Mouse (Mus musculus) liver, embryonic 15.5 days (tissue): Measurements from ENCODE around the gene Ubac2. TPM values are rescaled to one million over a fixed set of nuclear protein-coding genes. Genes with fewer than 3 reads are reported as not detected.
A peak's percentile ranks its signal among the peaks of the same experiment; 100 is the strongest.
"Not testable (repeated sequence)": the region's sequence is repeated elsewhere in the genome, so short reads cannot be mapped to it uniquely, and the experiment has no call there.

Source experiments
- ATAC-seq: fragments of 200-750 bp; cut with Nextera tagmentation; 2 replicates; pipeline ENCODE4 v1.8.0; 2017; ENCODE audit warnings: moderate number of reproducible peaks, mild to moderate bottlenecking, moderate library complexity; ENCODE audit not compliant: insufficient read depth
- H3K27ac ChIP-seq: fragments of 300-500 bp; sonication (generic); replicated peaks from 2 replicates; pipeline ENCODE4 v1.5.1; 2015; ENCODE audit warnings: mild to moderate bottlenecking, inconsistent platforms
- H3K27me3 ChIP-seq: fragments of 300-500 bp; sonication (generic); 2 replicates; pipeline ENCODE4 v1.6.1; 2015; ENCODE audit warnings: mild to moderate bottlenecking, inconsistent platforms
- H3K36me3 ChIP-seq: fragments of 300-500 bp; sonication (generic); replicated peaks from 2 replicates; pipeline ENCODE4 v1.6.1; 2015; ENCODE audit warnings: moderate library complexity, mild to moderate bottlenecking, inconsistent platforms
- H3K4me1 ChIP-seq: fragments of 300-500 bp; sonication (generic); replicated peaks from 2 replicates; pipeline ENCODE4 v1.6.1; 2015; ENCODE audit warnings: inconsistent platforms
- H3K4me2 ChIP-seq: fragments of 300-500 bp; sonication (generic); 2 replicates; pipeline ENCODE4 v1.6.1; 2015; ENCODE audit warnings: moderate library complexity, mild to moderate bottlenecking, inconsistent platforms
- H3K4me3 ChIP-seq: fragments of 300-500 bp; sonication (generic); replicated peaks from 2 replicates; pipeline ENCODE4 v1.5.1; 2015; ENCODE audit warnings: mild to moderate bottlenecking, inconsistent platforms
- H3K9ac ChIP-seq: fragments of 300-500 bp; sonication (generic); 2 replicates; pipeline ENCODE4 v1.6.1; 2015; ENCODE audit warnings: moderate library complexity, mild to moderate bottlenecking, inconsistent platforms
- H3K9me3 ChIP-seq: fragments of 300-500 bp; sonication (generic); replicated peaks from 2 replicates; pipeline ENCODE4 v1.6.1; 2016; ENCODE audit warnings: inconsistent platforms
- whole genome bisulfite sequencing: fragments of 180-500 bp; shearing (Covaris S2); methylation state at CpG from one replicate; pipeline ENCODE4 v1.1.7; 2015; ENCODE audit warnings: mixed read lengths; ENCODE audit not compliant: insufficient replicate concordance; 5-methylcytosine and 5-hydroxymethylcytosine counted together
- polyA plus RNA-seq: library from polyadenylated mRNA; unstranded; fragments of >200 nt; fragmentation: Nextera tagmentation; extraction: Ambion mirVana; gene quantifications from 2 replicates; pipeline ENCODE4 v1.2.1, GENCODE M21; 2015

The Ubac2 gene
- polyA plus RNA-seq: 20.0 and 22.4 TPM in 2 replicates

DNA sequence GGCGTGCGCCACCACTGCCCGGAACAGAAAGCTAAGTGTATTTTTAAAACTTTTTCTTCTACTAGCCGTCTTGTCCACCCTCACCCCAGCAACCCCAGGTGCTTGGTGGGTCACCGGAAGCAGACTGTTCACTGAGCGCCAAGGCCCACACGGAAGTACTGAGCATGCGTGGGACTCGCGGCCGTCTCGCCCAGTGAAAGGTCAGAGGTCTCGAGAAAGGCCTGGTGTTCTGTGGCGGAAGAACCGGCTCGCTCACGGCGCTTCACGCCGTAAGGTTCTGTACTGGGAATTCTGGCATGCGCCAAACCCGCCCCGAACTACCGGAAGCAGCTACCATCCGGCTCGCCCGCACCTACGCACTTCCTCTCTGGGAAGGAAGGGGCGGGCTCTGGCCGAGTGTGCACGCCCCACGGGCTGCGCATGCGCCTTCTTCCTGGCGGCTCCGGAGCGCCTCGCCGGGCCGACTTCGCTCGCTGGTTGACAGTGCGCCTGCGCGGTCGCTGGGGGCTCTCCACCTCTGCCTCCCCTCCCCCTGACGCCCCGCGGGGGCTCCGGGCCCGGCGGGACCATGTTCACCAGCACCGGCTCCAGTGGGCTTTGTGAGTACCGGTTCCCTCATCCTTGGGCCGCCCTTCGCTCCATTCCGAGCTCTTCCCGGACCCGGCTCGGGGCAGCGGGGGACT is at the start of gene Ubac2:
Gene Ubac2 (plus strand): TSS at position 445 of the 683 bp plus-strand sequence.
- H3K36me3 ChIP-seq: no peaks in the 10 kb centered on the region
- peak; percentile 95 for ATAC-seq
- H3K27me3 ChIP-seq: no peaks in the 10 kb centered on the region
- H3K4me2 ChIP-seq: peak within 1 kb of the TSS; percentile 82
- H3K27ac ChIP-seq: peak within 1 kb of the TSS; percentile 90
- peaks cover 33% of the 10 kb centered on the region for H3K4me1 ChIP-seq
- H3K9ac ChIP-seq: peak within 1 kb of the TSS; percentile 91
- H3K9me3 ChIP-seq: no peaks in the 10 kb centered on the region
- H3K4me3 ChIP-seq: peak within 1 kb of the TSS; percentile 88
- under 1% methylated on average over 61 of the region's 61 CpGs for WGBS

DNA sequence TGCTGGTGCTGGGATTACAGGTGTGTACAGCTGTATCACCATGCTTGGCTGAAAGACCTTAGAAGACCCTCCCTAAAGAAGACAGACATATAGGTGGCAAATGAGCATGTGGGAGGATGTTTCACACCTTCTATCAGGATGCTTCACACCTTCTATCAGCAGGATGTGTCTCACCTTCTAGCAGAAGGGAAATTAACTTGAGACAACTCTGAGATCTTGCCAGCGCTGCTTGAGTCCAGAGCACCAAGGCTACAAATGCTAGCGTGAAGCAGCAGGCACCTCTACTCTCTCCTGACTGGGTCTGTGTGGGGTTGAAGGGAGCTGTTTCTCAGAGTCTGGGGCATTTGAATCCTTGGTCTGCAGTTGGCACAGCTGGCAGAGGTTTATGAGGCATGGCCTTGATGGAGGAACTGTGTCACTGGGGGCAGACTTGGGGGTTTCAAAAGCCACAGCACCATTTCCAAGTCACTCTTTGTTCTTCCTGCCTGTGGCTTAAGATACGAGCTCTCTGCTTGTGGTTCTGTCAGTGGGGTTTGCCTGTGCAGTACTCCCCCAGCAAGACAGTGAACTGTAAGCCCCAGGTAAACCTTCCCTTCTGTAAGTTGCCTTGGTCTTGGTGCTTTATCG is 48.5 kb upstream of the Ubac2 start:
- WGBS: 58% methylated on average over 4 of the region's 4 CpGs
- ATAC-seq: no peak

DNA sequence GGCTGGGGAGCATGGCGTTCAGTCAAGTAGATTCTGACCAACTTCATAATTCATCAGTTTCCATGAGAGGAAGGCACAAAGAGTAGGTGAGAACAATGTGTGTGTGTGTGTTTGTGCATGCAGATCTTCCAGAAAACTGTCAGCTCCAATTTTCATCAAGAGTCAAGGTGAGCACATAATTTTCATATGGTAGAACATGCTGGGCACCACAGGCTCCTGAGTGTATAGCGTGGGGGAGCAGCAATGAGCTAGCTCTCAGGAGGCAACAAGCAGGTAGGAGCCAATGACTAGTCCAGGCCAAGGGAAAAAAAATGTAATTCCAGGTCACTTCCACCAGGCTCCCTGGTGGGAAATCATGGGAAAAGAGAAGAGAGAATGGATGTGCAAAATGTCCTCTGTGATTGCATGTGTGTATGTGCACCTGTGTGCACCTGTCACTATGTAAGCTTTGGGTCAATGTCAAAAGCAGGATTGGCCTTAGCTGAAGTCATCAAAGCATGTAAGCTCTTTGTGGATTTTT is 45.4 kb upstream of the Ubac2 start:
- Histone ChIP-seq H3K36me3 (no peaks in the 10 kb centered on the region), H3K27me3 (no peaks in the 10 kb centered on the region), H3K4me2 (no peak overlapping the region), H3K4me1 (no peaks in the 10 kb centered on the region), H3K9ac (no peak overlapping the region), H3K4me3 (no peak overlapping the region), H3K27ac (no peak overlapping the region), H3K9me3 (no peaks in the 10 kb centered on the region; the same call in 1 of the 2 replicates)
- ATAC-seq: no peak
- 50% methylated on average over 2 of the region's 2 CpGs for WGBS

More for the DNA sequence above, 48.5 kb upstream of the Ubac2 start:
- Histone ChIP-seq H3K4me3 (no peak overlapping the region), H3K9ac (no peak overlapping the region), H3K27me3 (no peaks in the 10 kb centered on the region), H3K4me2 (no peak overlapping the region), H3K4me1 (no peaks in the 10 kb centered on the region), H3K9me3 (no peaks in the 10 kb centered on the region; the same call in 1 of the 2 replicates), H3K27ac (no peak overlapping the region), H3K36me3 (no peaks in the 10 kb centered on the region)

DNA sequence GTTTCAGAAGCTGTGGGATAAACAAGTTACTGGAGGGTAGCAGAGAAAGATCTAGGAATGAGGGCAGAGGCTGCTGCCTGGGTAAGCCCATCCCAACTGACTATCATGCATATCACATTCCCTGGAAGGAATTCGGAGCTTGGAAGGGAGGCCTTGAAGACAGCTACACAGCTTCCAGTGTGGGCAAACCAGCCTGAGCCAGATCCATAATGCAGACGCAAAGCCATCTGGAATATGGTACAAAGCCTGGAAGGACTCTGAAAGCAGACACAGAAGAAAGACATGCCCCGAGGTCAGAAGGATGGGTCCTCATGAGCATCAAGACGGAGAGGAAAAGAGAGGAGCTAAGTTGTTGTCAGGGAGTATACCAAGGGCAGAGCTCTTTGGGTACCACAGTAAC is 40.3 kb upstream of the Ubac2 start:
- Histone ChIP-seq H3K4me1 (no peaks in the 10 kb centered on the region), H3K27ac (no peak overlapping the region), H3K9me3 (no peaks in the 10 kb centered on the region; the same call in 1 of the 2 replicates), H3K4me2 (no peak overlapping the region), H3K9ac (no peak overlapping the region), H3K27me3 (no peaks in the 10 kb centered on the region), H3K4me3 (no peak overlapping the region), H3K36me3 (no peaks in the 10 kb centered on the region)
- no peak for ATAC-seq
- WGBS: 59% methylated on average over 4 of the region's 4 CpGs

DNA sequence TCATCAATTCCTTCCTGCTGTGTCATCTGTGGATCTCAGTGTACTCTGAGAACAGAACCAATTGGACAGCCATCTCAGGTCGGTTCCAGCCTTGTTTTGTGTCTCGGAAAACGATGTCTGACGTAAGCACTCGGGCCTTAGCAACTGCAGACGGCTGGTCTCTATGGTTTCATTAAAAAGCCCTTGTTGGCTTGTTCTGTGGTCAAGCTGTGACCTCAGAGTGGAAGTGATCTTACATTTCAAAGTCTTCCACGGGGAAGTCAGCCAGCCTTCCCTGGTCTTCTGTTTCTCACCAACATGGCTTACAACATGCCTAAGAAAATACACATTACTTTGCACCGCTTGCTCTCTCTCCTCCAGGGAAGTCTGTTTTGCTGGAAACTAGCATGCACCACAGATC is 38.2 kb upstream of the Ubac2 start:
- WGBS: 52% methylated on average over 8 of the region's 8 CpGs
- no peak overlapping the region for H3K4me3 ChIP-seq
- H3K9ac ChIP-seq: no peak overlapping the region
- H3K27me3 ChIP-seq: no peaks in the 10 kb centered on the region
- no peaks in the 10 kb centered on the region for H3K36me3 ChIP-seq
- no peak for ATAC-seq
- H3K4me1 ChIP-seq: no peaks in the 10 kb centered on the region
- no peaks in the 10 kb centered on the region for H3K9me3 ChIP-seq
- no peak overlapping the region for H3K4me2 ChIP-seq
- no peak overlapping the region for H3K27ac ChIP-seq

DNA sequence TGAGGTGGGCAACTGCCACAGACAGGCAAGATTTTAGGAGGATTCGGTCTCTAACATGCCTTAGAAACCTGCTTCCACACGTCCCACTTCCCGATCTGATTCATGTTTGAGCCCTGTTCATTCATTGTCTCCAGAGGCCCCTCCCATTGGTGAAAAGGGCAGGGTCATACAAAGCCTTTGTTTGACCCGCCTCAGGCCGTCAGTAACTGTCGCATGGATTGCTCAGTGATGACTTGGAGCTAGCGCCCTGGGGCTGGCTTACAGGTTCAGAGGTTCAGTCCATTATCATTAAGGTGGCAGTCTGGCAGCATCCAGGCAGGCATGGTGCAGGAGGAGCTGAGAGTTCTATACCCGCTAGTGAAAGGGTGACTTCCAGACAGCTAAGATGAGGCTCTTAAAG is 33.9 kb upstream of the Ubac2 start:
- H3K36me3 ChIP-seq: no peaks in the 10 kb centered on the region
- WGBS: 61% methylated on average over 8 of the region's 8 CpGs
- H3K4me1 ChIP-seq: no peaks in the 10 kb centered on the region
- no peaks in the 10 kb centered on the region for H3K9me3 ChIP-seq
- no peak overlapping the region for H3K4me3 ChIP-seq
- no peak for ATAC-seq
- no peak overlapping the region for H3K27ac ChIP-seq
- H3K27me3 ChIP-seq: no peaks in the 10 kb centered on the region; the same call in 1 of the 2 replicates
- no peak overlapping the region for H3K4me2 ChIP-seq
- H3K9ac ChIP-seq: no peak overlapping the region

DNA sequence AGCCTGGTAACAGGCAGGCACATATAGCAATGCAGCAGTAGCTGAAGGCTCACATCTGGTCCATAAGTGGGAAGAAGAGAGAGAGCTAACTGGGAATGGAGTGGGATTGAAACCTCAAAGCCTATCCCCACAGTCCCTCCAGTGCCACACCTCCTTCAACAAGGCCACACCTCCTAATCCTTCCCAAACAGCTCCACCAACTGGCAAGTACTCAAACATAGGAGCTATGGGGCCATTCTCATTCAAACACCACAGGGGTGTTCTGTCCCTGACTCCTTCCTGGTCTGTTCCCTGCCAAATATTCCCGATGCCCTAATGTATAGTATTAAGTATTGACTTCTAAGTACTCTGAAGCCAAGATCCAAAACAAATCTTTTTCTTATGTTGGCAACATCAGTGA is 27.2 kb upstream of the Ubac2 start:
- ATAC-seq: no peak
- H3K4me3 ChIP-seq: no peak overlapping the region
- H3K4me1 ChIP-seq: no peaks in the 10 kb centered on the region
- H3K9me3 ChIP-seq: no peaks in the 10 kb centered on the region
- no peaks in the 10 kb centered on the region; the same call in 1 of the 2 replicates for H3K27me3 ChIP-seq
- no peak overlapping the region for H3K4me2 ChIP-seq
- H3K27ac ChIP-seq: no peak overlapping the region
- 75% methylated on average over 1 of the region's 1 CpGs for WGBS
- H3K9ac ChIP-seq: no peak overlapping the region
- H3K36me3 ChIP-seq: no peaks in the 10 kb centered on the region

DNA sequence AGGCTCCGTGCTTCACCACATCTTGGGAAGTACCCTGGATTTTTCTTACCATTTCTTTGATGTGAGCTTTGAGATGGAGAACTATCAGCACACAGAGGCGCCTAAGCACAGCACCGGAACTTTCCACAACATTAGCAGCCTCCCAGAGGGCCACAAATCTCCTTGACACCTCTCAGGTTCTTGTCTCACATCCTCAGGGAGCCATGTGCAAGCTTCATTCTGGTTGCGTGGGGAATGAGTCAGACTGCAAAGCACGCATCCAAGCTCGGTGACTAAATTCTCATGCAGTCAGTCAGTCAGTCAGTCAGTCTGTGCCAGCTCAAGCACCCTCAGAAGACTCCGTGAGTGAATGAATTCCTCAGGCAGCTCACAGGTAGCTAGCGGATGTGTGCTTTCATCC is 25.9 kb upstream of the Ubac2 start:
- ATAC-seq: no peak
- 69% methylated on average over 8 of the region's 8 CpGs for WGBS
- no peak overlapping the region for H3K9ac ChIP-seq
- no peak overlapping the region for H3K4me3 ChIP-seq
- no peaks in the 10 kb centered on the region for H3K36me3 ChIP-seq
- no peak overlapping the region for H3K4me2 ChIP-seq
- no peaks in the 10 kb centered on the region for H3K9me3 ChIP-seq
- H3K27ac ChIP-seq: no peak overlapping the region
- H3K27me3 ChIP-seq: no peaks in the 10 kb centered on the region
- no peaks in the 10 kb centered on the region for H3K4me1 ChIP-seq

DNA sequence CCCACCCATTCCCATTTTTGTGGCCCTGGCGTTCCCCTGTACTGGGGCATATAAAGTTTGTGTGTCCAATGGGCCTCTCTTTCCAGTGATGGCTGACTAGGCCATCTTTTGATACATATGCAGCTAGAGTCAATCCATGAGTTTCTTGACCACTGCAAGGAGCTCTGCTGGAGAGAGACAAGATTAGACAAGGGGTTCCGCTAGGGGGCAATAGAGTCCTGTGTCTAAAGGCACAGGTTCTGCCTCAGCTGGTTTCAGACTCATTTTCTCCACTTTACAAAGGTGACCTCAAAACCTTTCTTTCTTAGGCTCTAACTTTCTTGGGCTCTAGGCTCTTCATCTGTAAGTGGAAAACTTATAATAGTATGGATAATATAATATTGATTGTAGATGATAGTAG is 13.3 kb upstream of the Ubac2 start:
- not testable (repeated sequence) for H3K4me3 ChIP-seq, H3K4me1 ChIP-seq, H3K9me3 ChIP-seq, H3K9ac ChIP-seq, H3K36me3 ChIP-seq, H3K27me3 ChIP-seq, H3K4me2 ChIP-seq, H3K27ac ChIP-seq, ATAC-seq
- 5% methylated on average over 2 of the region's 2 CpGs for WGBS

DNA sequence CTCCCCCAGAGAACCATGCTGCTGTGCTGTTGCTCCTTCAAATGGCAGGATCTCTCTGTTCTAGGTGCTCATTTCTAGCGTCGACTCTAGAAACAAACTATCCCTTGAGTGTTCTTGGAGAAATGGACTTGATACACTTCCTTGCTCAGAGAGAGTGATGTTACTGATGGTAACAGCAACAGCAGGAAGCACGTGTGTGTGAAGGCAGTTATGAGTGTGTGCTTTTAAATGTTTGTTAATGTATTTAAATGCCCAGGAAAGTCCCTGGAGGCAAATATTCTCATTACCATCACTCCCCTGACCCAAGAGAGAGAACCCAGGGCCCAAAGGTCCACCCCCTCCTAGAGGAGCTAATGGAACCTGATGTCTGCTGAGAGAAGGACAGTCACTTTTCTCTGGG is 11.8 kb upstream of the Ubac2 start:
- Histone ChIP-seq H3K36me3 (no peaks in the 10 kb centered on the region), H3K4me1 (no peaks in the 10 kb centered on the region), H3K4me3 (no peak overlapping the region), H3K9me3 (no peaks in the 10 kb centered on the region), H3K9ac (no peak overlapping the region), H3K27ac (no peak overlapping the region), H3K4me2 (no peak overlapping the region), H3K27me3 (no peaks in the 10 kb centered on the region)
- 65% methylated on average over 3 of the region's 3 CpGs for WGBS
- ATAC-seq: no peak

DNA sequence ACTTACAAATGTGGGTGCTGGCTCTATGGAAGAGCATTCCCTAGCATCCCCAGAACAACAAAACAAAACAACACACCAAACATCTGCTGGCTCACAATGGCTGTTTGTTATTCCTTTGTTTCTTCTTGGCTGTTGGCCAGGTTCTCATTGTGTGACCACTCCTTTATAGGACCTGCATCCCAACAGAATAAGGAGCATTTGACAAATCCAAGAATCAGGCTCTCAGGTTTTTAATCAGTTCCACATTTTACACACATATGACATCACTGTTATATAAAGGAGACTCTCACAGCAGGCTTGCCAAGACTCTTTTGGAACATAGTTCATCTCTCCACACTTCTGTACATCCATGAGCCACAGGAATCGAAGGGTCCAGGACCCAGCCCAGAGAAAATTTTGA is 9.3 kb upstream of the Ubac2 start:
- Histone ChIP-seq H3K27ac (no peak overlapping the region), H3K4me2 (no peak overlapping the region), H3K27me3 (no peaks in the 10 kb centered on the region), H3K9me3 (no peaks in the 10 kb centered on the region), H3K4me3 (no peak overlapping the region), H3K36me3 (no peaks in the 10 kb centered on the region), H3K9ac (no peak overlapping the region), H3K4me1 (no peaks in the 10 kb centered on the region)
- ATAC-seq: no peak
- WGBS: 61% methylated on average over 1 of the region's 1 CpGs
